Mouse (Mus musculus) neural tube, embryonic 15.5 days (tissue): ENCODE results near the gene Tent5a. TPM values are rescaled to one million over a fixed set of nuclear protein-coding genes. Genes with fewer than 3 reads are reported as not detected.
A peak's percentile ranks its signal among the peaks of the same experiment; 100 is the strongest.

ENCODE experiments used
- ATAC-seq: fragments of 200-750 bp; cut with Nextera tagmentation; 2 replicates; pipeline ENCODE4 v1.8.0; 2017; ENCODE audit warnings: mild to moderate bottlenecking, moderate TSS enrichment, moderate library complexity; ENCODE audit not compliant: low FRiP score
- H3K27ac ChIP-seq: fragments of 300-500 bp; sonication (generic); replicated peaks from 2 replicates; pipeline ENCODE4 v1.5.1; 2015; ENCODE audit warnings: mild to moderate bottlenecking, inconsistent platforms
- H3K27me3 ChIP-seq: fragments of 300-500 bp; sonication (generic); replicated peaks from 2 replicates; pipeline ENCODE4 v1.6.1; 2015; ENCODE audit warnings: inconsistent platforms
- H3K36me3 ChIP-seq: fragments of 300-500 bp; sonication (generic); 2 replicates; pipeline ENCODE4 v1.6.1; 2015; ENCODE audit warnings: inconsistent platforms
- H3K4me1 ChIP-seq: fragments of 300-500 bp; sonication (generic); 2 replicates; pipeline ENCODE4 v1.6.1; 2015; ENCODE audit warnings: inconsistent platforms
- H3K4me2 ChIP-seq: fragments of 300-500 bp; sonication (generic); 2 replicates; pipeline ENCODE4 v1.6.1; 2015; ENCODE audit warnings: inconsistent platforms, mild to moderate bottlenecking, moderate library complexity
- H3K4me3 ChIP-seq: fragments of 300-500 bp; sonication (generic); replicated peaks from 2 replicates; pipeline ENCODE4 v1.5.1; 2015; ENCODE audit warnings: mild to moderate bottlenecking, inconsistent platforms
- H3K9ac ChIP-seq: fragments of 300-500 bp; sonication (generic); replicated peaks from 2 replicates; pipeline ENCODE4 v1.6.1; 2015; ENCODE audit warnings: mild to moderate bottlenecking, inconsistent platforms
- H3K9me3 ChIP-seq: fragments of 300-500 bp; sonication (generic); replicated peaks from 2 replicates; pipeline ENCODE4 v1.6.1; 2016; ENCODE audit warnings: inconsistent platforms
- WGBS: fragments of 180-500 bp; shearing (Covaris S2); methylation state at CpG from one replicate; pipeline ENCODE4 v1.1.7; 2015; ENCODE audit warnings: mixed read lengths; 5-methylcytosine and 5-hydroxymethylcytosine counted together
- polyA plus RNA-seq: library from polyadenylated mRNA; unstranded; fragments of >200 nt; fragmentation: Nextera tagmentation; extraction: Ambion mirVana; gene quantifications from 2 replicates; pipeline ENCODE4 v1.2.1, GENCODE M21; 2015

Tent5a gene
- polyA plus RNA-seq, 1 experiment from 2014 or later = 8.5 TPM

GRCm38 (mm10) chr9:85336046-85336445, 8.9 kb upstream of the Tent5a start:
- H3K27me3 ChIP-seq = no peaks in the 10 kb centered on the region
- no peaks in the 10 kb centered on the region for H3K9me3 ChIP-seq
- H3K27ac ChIP-seq = no peak overlapping the region
- H3K4me2 ChIP-seq = no peak overlapping the region
- H3K9ac ChIP-seq = no peak overlapping the region
- ATAC-seq = no peak
- WGBS = 95% methylated on average over 7 of the region's 7 CpGs
- no peaks in the 10 kb centered on the region for H3K4me1 ChIP-seq
- H3K36me3 ChIP-seq = no peaks in the 10 kb centered on the region
- H3K4me3 ChIP-seq = no peak overlapping the region

GRCm38 (mm10) chr9:85331521-85331920, 4.4 kb upstream of the Tent5a start:
- Histone ChIP-seq H3K9me3 (no peaks in the 10 kb centered on the region), H3K36me3 (no peaks in the 10 kb centered on the region), H3K27me3 (no peaks in the 10 kb centered on the region), H3K9ac (no peak overlapping the region), H3K4me2 (no peak overlapping the region), H3K4me1 (peaks cover 4% of the 10 kb centered on the region), H3K4me3 (no peak overlapping the region), H3K27ac (no peak overlapping the region)
- ATAC-seq = no peak
- WGBS = 58% methylated on average over 2 of the region's 2 CpGs

- Histone ChIP-seq H3K4me1 (peaks cover 17% of the 10 kb centered on the region), H3K36me3 (no peaks in the 10 kb centered on the region), H3K9me3 (no peaks in the 10 kb centered on the region), H3K27ac (peak overlapping the region; percentile 75), H3K9ac (peak overlapping the region; percentile 52), H3K4me3 (peak overlapping the region; percentile 59), H3K27me3 (peaks cover 4% of the 10 kb centered on the region; the same call in 1 of the 2 replicates), H3K4me2 (peak overlapping the region; percentile 73)
- WGBS = 2% methylated on average over 16 of the region's 16 CpGs
- peak; percentile 69 for ATAC-seq
Observed at GRCm38 (mm10) chr9:85328259-85328658, 1.1 kb upstream of the Tent5a start.

GRCm38 (mm10) chr9:85326292-85327241, 581 bp downstream of the Tent5a start:
- Histone ChIP-seq H3K4me1 (peaks cover 20% of the 10 kb centered on the region), H3K27me3 (peaks cover 4% of the 10 kb centered on the region; the same call in 1 of the 2 replicates), H3K9ac (peak overlapping the region; percentile 52), H3K9me3 (no peaks in the 10 kb centered on the region), H3K27ac (peak overlapping the region; percentile 75), H3K36me3 (no peaks in the 10 kb centered on the region), H3K4me3 (peak overlapping the region; percentile 59), H3K4me2 (peak overlapping the region; percentile 73)
- ATAC-seq = peak; percentile 65
- under 1% methylated on average over 82 of the region's 88 CpGs for WGBS

GRCm38 (mm10) chr9:85325201-85325868, 1.8 kb downstream of the Tent5a start:
- Histone ChIP-seq H3K4me1 (peaks cover 23% of the 10 kb centered on the region), H3K4me2 (peak overlapping the region; percentile 73), H3K27me3 (peaks cover 4% of the 10 kb centered on the region; the same call in 1 of the 2 replicates), H3K36me3 (no peaks in the 10 kb centered on the region), H3K4me3 (peak overlapping the region; percentile 59), H3K27ac (no peak overlapping the region; the same call in 1 of the 2 replicates), H3K9me3 (no peaks in the 10 kb centered on the region), H3K9ac (no peak overlapping the region; the same call in 1 of the 2 replicates)
- no peak for ATAC-seq
- 30% methylated on average over 17 of the region's 17 CpGs for WGBS

GRCm38 (mm10) chr9:85324158-85324875, 2.8 kb downstream of the Tent5a start:
- H3K36me3 ChIP-seq = no peaks in the 10 kb centered on the region
- ATAC-seq = no peak
- H3K4me3 ChIP-seq = peak overlapping the region; percentile 59
- peaks cover 23% of the 10 kb centered on the region for H3K4me1 ChIP-seq
- H3K27ac ChIP-seq = no peak overlapping the region
- H3K27me3 ChIP-seq = peaks cover 4% of the 10 kb centered on the region; the same call in 1 of the 2 replicates
- H3K9ac ChIP-seq = no peak overlapping the region
- 79% methylated on average over 11 of the region's 11 CpGs for WGBS
- peak overlapping the region; percentile 73 for H3K4me2 ChIP-seq
- no peaks in the 10 kb centered on the region for H3K9me3 ChIP-seq

GRCm38 (mm10) chr9:85320167-85320951, 6.8 kb downstream of the Tent5a start:
- Histone ChIP-seq H3K4me2 (no peak overlapping the region), H3K27ac (no peak overlapping the region), H3K9me3 (no peaks in the 10 kb centered on the region), H3K36me3 (no peaks in the 10 kb centered on the region), H3K4me3 (no peak overlapping the region), H3K9ac (no peak overlapping the region), H3K27me3 (peaks cover 4% of the 10 kb centered on the region; the same call in 1 of the 2 replicates), H3K4me1 (peaks cover 12% of the 10 kb centered on the region; the same call in 1 of the 2 replicates)
- WGBS = 60% methylated on average over 8 of the region's 8 CpGs
- ATAC-seq = no peak

- Histone ChIP-seq H3K4me1 (0 out of 2 replicates have a peak, but pooled peaks cover 3% of the 10 kb centered on the region), H3K36me3 (no peaks in the 10 kb centered on the region), H3K9me3 (no peaks in the 10 kb centered on the region), H3K27me3 (no peaks in the 10 kb centered on the region), H3K4me3 (no peak overlapping the region), H3K4me2 (no peak overlapping the region), H3K9ac (no peak overlapping the region), H3K27ac (no peak overlapping the region)
- no peak for ATAC-seq
- WGBS = 59% methylated on average over 1 of the region's 1 CpGs
Observed at GRCm38 (mm10) chr9:85316122-85316521, 11.0 kb downstream of the Tent5a start.

- Histone ChIP-seq H3K27me3 (no peaks in the 10 kb centered on the region), H3K9ac (no peak within 1 kb of the TSS), H3K4me3 (no peak within 1 kb of the TSS), H3K4me2 (no peak within 1 kb of the TSS), H3K27ac (no peak within 1 kb of the TSS), H3K36me3 (no peaks in the 10 kb centered on the region), H3K4me1 (no peaks in the 10 kb centered on the region), H3K9me3 (no peaks in the 10 kb centered on the region)
- WGBS = 88% methylated on average over 6 of the region's 6 CpGs
- no peak for ATAC-seq
Observed at GRCm38 (mm10) chr9:85312473-85312872, 14.7 kb downstream of the Tent5a start, which contains the start of gene Gm11114. Gene Gm11114 (plus strand): TSS chr9:85312773.

- Histone ChIP-seq H3K27me3 (no peaks in the 10 kb centered on the region), H3K4me1 (no peaks in the 10 kb centered on the region), H3K27ac (no peak overlapping the region), H3K4me2 (no peak overlapping the region), H3K9me3 (no peaks in the 10 kb centered on the region), H3K9ac (no peak overlapping the region), H3K4me3 (no peak overlapping the region), H3K36me3 (no peaks in the 10 kb centered on the region)
- 95% methylated on average over 3 of the region's 3 CpGs for WGBS
- no peak for ATAC-seq
Observed at GRCm38 (mm10) chr9:85303378-85303777, 23.8 kb downstream of the Tent5a start.
